Mouse (Mus musculus): ENCODE measurements around the gene Mup18.
"Not testable (repeated sequence)": the region's sequence is repeated elsewhere in the genome, so short reads cannot be mapped to it uniquely, and the experiment has no call there.

Gene Mup18

DNA sequence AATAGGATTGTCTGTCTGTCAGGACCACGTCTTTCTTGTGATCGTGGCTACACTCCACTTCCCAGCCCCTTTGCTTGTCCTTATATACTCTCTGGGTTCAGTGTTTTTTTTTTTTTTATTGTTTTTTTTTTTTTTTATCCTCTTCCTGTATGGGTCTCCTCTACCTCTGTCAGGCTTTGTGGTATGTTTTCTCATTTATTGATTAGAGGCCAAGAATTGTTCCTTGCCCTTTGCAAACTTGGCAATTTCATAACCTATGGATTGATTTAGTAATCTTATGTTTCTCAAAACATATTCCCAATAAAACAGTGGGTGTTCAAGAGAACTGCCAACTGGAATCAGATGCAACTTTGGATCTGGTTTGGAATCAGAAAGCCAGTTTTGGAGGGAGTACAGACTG is at the start of gene Mup18:
TSS of gene Mup18 (minus strand) at position 101 of the 400 bp plus-strand sequence.
- DNase-seq (ENCODE audit: low read depth, low spot score) = not testable (repeated sequence)

DNA sequence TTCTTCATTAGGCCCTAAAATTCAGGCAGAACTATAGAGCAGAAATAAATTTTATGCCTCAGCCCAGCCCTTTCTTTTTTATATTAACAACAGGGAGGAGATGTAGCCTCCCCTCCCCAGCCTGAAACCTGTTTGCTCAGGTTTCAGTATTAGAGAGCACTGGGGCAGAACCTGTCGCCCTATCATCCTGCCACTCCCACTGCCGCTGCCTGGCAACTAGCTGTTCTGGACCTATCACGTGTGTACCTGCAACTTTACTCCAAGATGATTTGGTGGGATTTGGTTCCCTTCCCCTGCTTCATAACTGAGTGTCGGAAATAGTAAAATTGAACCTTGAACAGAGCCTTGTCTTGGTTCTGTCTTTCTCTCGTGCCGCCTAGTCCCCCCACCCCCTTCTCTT is 40.4 kb upstream of the Mup18 start:
- not testable (repeated sequence) for DNase-seq (ENCODE audit: low read depth, low spot score)
